Mouse (Mus musculus): ENCODE measurements around the gene Rag1. TPM values are rescaled to one million over a fixed set of nuclear protein-coding genes. Genes with fewer than 3 reads are reported as not detected.

The Rag1 gene
- total RNA-seq, 4 experiments from 2014 or later, result not detected

- no peak for DNase-seq (ENCODE audit: low spot score in 2 of 2)
Observed at GRCm38 (mm10) chr2:101638979-101639839, 10.1 kb downstream of the Rag1 start.

GRCm38 (mm10) chr2:101628297-101629236 is 20.7 kb downstream of the Rag1 start:
- DNase-seq (ENCODE audit: low spot score in 2 of 2), result peak; percentile 76

- DNase-seq (ENCODE audit: low spot score in 2 of 2), result no peak
Observed at GRCm38 (mm10) chr2:101627227-101627626, 22.1 kb downstream of the Rag1 start.

GRCm38 (mm10) chr2:101624526-101624925 is 24.8 kb downstream of the Rag1 start, which contains the start of gene Rag2:
TSS of gene Rag2 (plus strand) at chr2:101624718.
- DNase-seq (ENCODE audit: low spot score in 2 of 2), result no peak

GRCm38 (mm10) chr2:101624011-101624410 is 25.3 kb downstream of the Rag1 start:
- no peak for DNase-seq (ENCODE audit: low spot score in 2 of 2)

GRCm38 (mm10) chr2:101623042-101623441 is 26.3 kb downstream of the Rag1 start:
- no peak for DNase-seq (ENCODE audit: low spot score in 2 of 2)

GRCm38 (mm10) chr2:101621611-101622010 is 27.7 kb downstream of the Rag1 start:
- DNase-seq (ENCODE audit: low spot score in 2 of 2), result no peak

- DNase-seq (ENCODE audit: low spot score in 2 of 2), result no peak
Observed at GRCm38 (mm10) chr2:101620899-101621298, 28.4 kb downstream of the Rag1 start.

- no peak for DNase-seq (ENCODE audit: low spot score in 2 of 2)
Observed at GRCm38 (mm10) chr2:101618373-101618772, 30.9 kb downstream of the Rag1 start.

- no peak for DNase-seq (ENCODE audit: low spot score in 2 of 2)
Observed at GRCm38 (mm10) chr2:101615464-101616305, 33.6 kb downstream of the Rag1 start.

GRCm38 (mm10) chr2:101610861-101611260 is 38.4 kb downstream of the Rag1 start:
- DNase-seq (ENCODE audit: low spot score in 2 of 2), result no peak

- no peak for DNase-seq (ENCODE audit: low spot score in 2 of 2)
Observed at GRCm38 (mm10) chr2:101608232-101608894, 40.9 kb downstream of the Rag1 start.

- no peak for DNase-seq (ENCODE audit: low spot score in 2 of 2)
Observed at GRCm38 (mm10) chr2:101603099-101603498, 46.2 kb downstream of the Rag1 start.

- peak in 1 of 2 experiments; percentile 24 for DNase-seq (ENCODE audit: low spot score in 2 of 2)
Observed at GRCm38 (mm10) chr2:101600703-101601102, 48.6 kb downstream of the Rag1 start.

GRCm38 (mm10) chr2:101598190-101599181 is 50.8 kb downstream of the Rag1 start:
- no peak for DNase-seq (ENCODE audit: low spot score in 2 of 2)

- no peak for DNase-seq (ENCODE audit: low spot score in 2 of 2)
Observed at GRCm38 (mm10) chr2:101597186-101597585, 52.1 kb downstream of the Rag1 start.

GRCm38 (mm10) chr2:101594681-101595080 is 54.6 kb downstream of the Rag1 start:
- no peak for DNase-seq (ENCODE audit: low spot score in 2 of 2)

GRCm38 (mm10) chr2:101592886-101593285 is 56.4 kb downstream of the Rag1 start:
- DNase-seq (ENCODE audit: low spot score in 2 of 2), result no peak
